Mouse (Mus musculus) myocyte (in vitro differentiated cells): ENCODE results near the gene Pinlyp. TPM values are rescaled to one million over a fixed set of nuclear protein-coding genes. Genes with fewer than 3 reads are reported as not detected.

ENCODE experiments used
- H3K27me3 ChIP-seq: one replicate; pipeline ENCODE4 v1.6.1; 2011; ENCODE audit not compliant: control insufficient read depth, insufficient read depth, insufficient read length
- H3K36me3 ChIP-seq: one replicate; pipeline ENCODE4 v1.6.1; 2011; ENCODE audit not compliant: control insufficient read depth, insufficient read depth
- H3K4me2 ChIP-seq: one replicate; pipeline ENCODE4 v1.6.1; 2011; ENCODE audit warnings: low read depth, control low read depth
- H3K4me3 ChIP-seq: one replicate; pipeline ENCODE4 v1.5.1; 2011; ENCODE audit warnings: mild to moderate bottlenecking, control low read depth, moderate library complexity
- H3K79me2 ChIP-seq: one replicate; pipeline ENCODE4 v1.6.1; 2011; ENCODE audit not compliant: control insufficient read depth, insufficient read depth
- H3ac ChIP-seq: one replicate; pipeline ENCODE4 v1.6.1; 2011; ENCODE audit not compliant: control insufficient read depth, insufficient read length
- CEBPB ChIP-seq: IDR thresholded peaks from 2 replicates; pipeline ENCODE4 v1.6.1; 2011; ENCODE audit warnings: mild to moderate bottlenecking, moderate library complexity; ENCODE audit not compliant: poor library complexity, insufficient read depth, severe bottlenecking
- E2F4 ChIP-seq: IDR thresholded peaks from one replicate; pipeline ENCODE4 v1.6.1; 2011; ENCODE audit warnings: mild to moderate bottlenecking, control low read depth, moderate library complexity; ENCODE audit not compliant: insufficient read depth
- MAX ChIP-seq: IDR thresholded peaks from one replicate; pipeline ENCODE4 v1.6.1; 2011; ENCODE audit warnings: low read depth, mild to moderate bottlenecking, control low read depth
- MYOD1 ChIP-seq, 3 experiments: IDR thresholded peaks; one replicate each; pipeline ENCODE4 v1.6.1; 2011; ENCODE audit warnings: control low read depth in 2 of 3, low read depth in 2 of 3, mild to moderate bottlenecking in 2 of 3, moderate library complexity in 1 of 3; ENCODE audit not compliant: insufficient read length in 2 of 3, control insufficient read depth in 1 of 3
- MYOG ChIP-seq, 3 experiments: IDR thresholded peaks; one replicate each; pipeline ENCODE4 v1.6.1; 2011; ENCODE audit warnings: control low read depth in 2 of 3, low read depth in 2 of 3, mild to moderate bottlenecking in 2 of 3; ENCODE audit not compliant: insufficient read length in 2 of 3, control insufficient read depth in 1 of 3, insufficient read depth in 1 of 3
- POLR2A ChIP-seq: IDR thresholded peaks from one replicate; pipeline ENCODE4 v1.6.1; 2011; ENCODE audit warnings: low read depth, mild to moderate bottlenecking, control low read depth, moderate library complexity; ENCODE audit not compliant: insufficient read length
- POLR2AphosphoS2 ChIP-seq: IDR thresholded peaks from one replicate; pipeline ENCODE4 v1.6.1; 2011; ENCODE audit warnings: low read depth, control low read depth; ENCODE audit not compliant: insufficient read length
- REST ChIP-seq: IDR thresholded peaks from one replicate; pipeline ENCODE4 v1.6.1; 2011; ENCODE audit warnings: mild to moderate bottlenecking, control low read depth, moderate library complexity; ENCODE audit not compliant: insufficient read depth, insufficient read length
- SRF ChIP-seq: IDR thresholded peaks from one replicate; pipeline ENCODE4 v1.6.1; 2011; ENCODE audit warnings: low read depth; ENCODE audit not compliant: control insufficient read depth, insufficient read length
- TCF12 ChIP-seq: IDR thresholded peaks from one replicate; pipeline ENCODE4 v1.6.1; 2011; ENCODE audit warnings: mild to moderate bottlenecking, control low read depth; ENCODE audit not compliant: poor library complexity, insufficient read depth, severe bottlenecking
- TCF3 ChIP-seq: IDR thresholded peaks from one replicate; pipeline ENCODE4 v1.6.1; 2011; ENCODE audit warnings: low read depth, control low read depth; ENCODE audit not compliant: insufficient read length
- USF1 ChIP-seq: IDR thresholded peaks from one replicate; pipeline ENCODE4 v1.6.1; 2011; ENCODE audit warnings: low read depth, mild to moderate bottlenecking, control low read depth, moderate library complexity
- polyA plus RNA-seq: library from polyadenylated mRNA; unstranded; fragments of >200 nt; fragmentation: generic; extraction: Trizol; gene quantifications from one replicate; pipeline ENCODE4 v1.2.1, GENCODE M21; 2012; ENCODE audit warnings: missing spikeins

Gene Pinlyp
- polyA plus RNA-seq, 1 experiment, result 0.17 TPM

DNA sequence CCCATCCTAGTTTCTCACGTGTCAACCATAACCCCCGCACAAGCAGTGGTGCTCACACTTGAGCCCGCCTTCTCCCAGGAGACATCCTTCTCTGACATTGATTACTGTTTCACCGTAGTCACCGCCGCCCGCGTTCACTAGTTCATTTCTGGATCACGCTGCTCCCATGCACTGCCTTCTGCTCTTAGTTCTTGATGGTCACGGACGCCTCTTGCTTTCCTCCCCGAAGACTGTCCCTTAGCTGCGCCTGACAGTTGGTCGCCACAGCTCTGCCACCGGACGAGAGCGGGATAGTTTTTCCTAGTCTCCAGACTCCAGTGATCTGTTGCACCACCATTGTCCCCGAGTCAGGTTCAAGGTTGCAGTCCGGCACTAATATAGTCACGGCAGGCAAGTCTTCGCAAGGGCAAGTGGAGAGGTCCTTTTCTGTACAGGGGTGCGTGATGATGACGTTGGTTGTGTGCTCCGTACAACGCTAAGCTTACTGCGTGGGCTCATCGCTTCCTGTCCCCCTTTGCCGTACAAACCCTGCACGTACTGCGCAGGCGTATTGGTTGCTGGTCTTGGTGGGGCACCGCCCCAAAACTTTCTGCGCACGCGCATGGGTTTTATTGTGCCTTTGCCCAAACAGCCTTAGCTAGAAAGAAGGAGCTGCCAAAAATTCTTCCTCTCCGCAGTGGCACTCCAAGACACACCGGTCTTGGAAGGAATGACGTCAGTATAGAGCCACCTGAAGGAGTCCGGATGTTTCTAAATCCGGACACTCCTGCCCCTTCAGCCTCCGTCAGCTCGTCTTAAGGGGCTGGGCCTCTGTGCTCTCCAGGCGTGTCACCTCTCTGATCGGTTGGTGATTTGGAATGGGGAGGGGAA lies 15.6 kb downstream of the Pinlyp start, which contains the start of gene Irgq:
Gene Irgq (plus strand): TSS at position 628 of the 870 bp plus-strand sequence.
- Histone ChIP-seq H3K36me3 (no peaks in the 10 kb centered on the region), H3K79me2 (no peaks in the 10 kb centered on the region), H3K4me3 (peak within 1 kb of the TSS; percentile 96), H3K27me3 (no peaks in the 10 kb centered on the region), H3ac (peak within 1 kb of the TSS; percentile 41), H3K4me2 (peak within 1 kb of the TSS; percentile 84)
- TF ChIP-seq POLR2AphosphoS2, result no peak
- peak; percentile 98 for TF ChIP-seq MAX
- no peak for TF ChIP-seq TCF3
- TF ChIP-seq POLR2A, result peak; percentile 30
- no peak for TF ChIP-seq CEBPB
- TF ChIP-seq E2F4, result no peak
- TF ChIP-seq REST, result no peak
- no peak for TF ChIP-seq MYOD1 (IDR thresholded peaks at IDR 0.05; ENCODE audit: control insufficient read depth in 1 of 3, insufficient read length in 2 of 3, low read depth in 2 of 3)
- no peak for TF ChIP-seq TCF12
- TF ChIP-seq MYOG (IDR thresholded peaks at IDR 0.05; ENCODE audit: control insufficient read depth in 1 of 3, insufficient read depth in 1 of 3, insufficient read length in 2 of 3, low read depth in 2 of 3), result no peak
- TF ChIP-seq USF1, result no peak
- TF ChIP-seq SRF, result peak; percentile 74

- H3K27me3 ChIP-seq, result no peaks in the 10 kb centered on the region
- peak overlapping the region; percentile 63 for H3K4me2 ChIP-seq
- H3K4me3 ChIP-seq, result peak overlapping the region; percentile 96
- H3ac ChIP-seq, result peak overlapping the region; percentile 41
- TF ChIP-seq TCF3 (no peak), MAX (no peak), TCF12 (no peak), E2F4 (no peak)
- no peaks in the 10 kb centered on the region for H3K79me2 ChIP-seq
- H3K36me3 ChIP-seq, result no peaks in the 10 kb centered on the region
Measured at GRCm38 (mm10) chr7:24529580-24529979, 16.3 kb downstream of the Pinlyp start.

- Histone ChIP-seq H3K4me2 (no peak overlapping the region), H3K36me3 (no peaks in the 10 kb centered on the region), H3K4me3 (peak overlapping the region; percentile 96), H3K79me2 (no peaks in the 10 kb centered on the region), H3ac (no peak overlapping the region), H3K27me3 (no peaks in the 10 kb centered on the region)
- TF ChIP-seq POLR2A (no peak), MYOD1 (IDR thresholded peaks at IDR 0.05; ENCODE audit: control insufficient read depth in 1 of 3, insufficient read length in 2 of 3, low read depth in 2 of 3) (no peak), MAX (no peak), TCF3 (no peak), SRF (no peak), TCF12 (no peak), POLR2AphosphoS2 (no peak), USF1 (no peak)
Measured at GRCm38 (mm10) chr7:24528861-24529260, 17.1 kb downstream of the Pinlyp start.

- Histone ChIP-seq H3K4me2 (no peak overlapping the region), H3ac (no peak overlapping the region), H3K27me3 (no peaks in the 10 kb centered on the region), H3K36me3 (no peaks in the 10 kb centered on the region), H3K79me2 (no peaks in the 10 kb centered on the region), H3K4me3 (no peak overlapping the region)
- TF ChIP-seq USF1 (no peak), E2F4 (no peak), REST (no peak)
Measured at GRCm38 (mm10) chr7:24525686-24526420, 20.1 kb downstream of the Pinlyp start.

GRCm38 (mm10) chr7:24524978-24525377 lies 20.9 kb downstream of the Pinlyp start:
- H3K4me3 ChIP-seq, result no peak overlapping the region

More at GRCm38 (mm10) chr7:24524978-24525377, 20.9 kb downstream of the Pinlyp start:
- TF ChIP-seq MYOD1 (IDR thresholded peaks at IDR 0.05; ENCODE audit: control insufficient read depth in 1 of 3, insufficient read length in 2 of 3, low read depth in 2 of 3) (no peak), USF1 (no peak), MAX (no peak), REST (no peak), MYOG (IDR thresholded peaks at IDR 0.05; ENCODE audit: control insufficient read depth in 1 of 3, insufficient read depth in 1 of 3, insufficient read length in 2 of 3, low read depth in 2 of 3) (no peak), E2F4 (no peak)
- Histone ChIP-seq H3K79me2 (no peaks in the 10 kb centered on the region), H3ac (no peak overlapping the region), H3K4me2 (no peak overlapping the region), H3K27me3 (no peaks in the 10 kb centered on the region), H3K36me3 (no peaks in the 10 kb centered on the region)
